Mouse (Mus musculus): ENCODE results near the gene Ccr10. TPM values are rescaled to one million over a fixed set of nuclear protein-coding genes. Genes with fewer than 3 reads are reported as not detected.
A peak's percentile ranks its signal among the peaks of the same experiment; 100 is the strongest.

Gene Ccr10
- polyA plus RNA-seq, 1 experiment from 2014 or later = 0.13 TPM

GRCm38 (mm10) chr11:101146377-101146776, 28.9 kb downstream of the Ccr10 start:
- DNase-seq (ENCODE audit: low spot score) (peak; percentile 60), ATAC-seq (ENCODE audit: insufficient number of reproducible peaks, low FRiP score, low TSS enrichment, low read depth) (no peak)
- no peaks in the 10 kb centered on the region for H3K36me3 ChIP-seq (ENCODE audit: control insufficient read depth, insufficient read depth, low read length)
- WGBS = 27% methylated on average over 10 of the region's 10 CpGs
- H3K4me3 ChIP-seq (ENCODE audit: low read depth, low read length) = no peak overlapping the region
- no peaks in the 10 kb centered on the region for H3K9me3 ChIP-seq (ENCODE audit: control insufficient read depth, low read length)
- peaks cover 16% of the 10 kb centered on the region for H3K4me1 ChIP-seq (ENCODE audit: control insufficient read depth, insufficient read depth, low read length)
- no peak overlapping the region for H3K4me2 ChIP-seq (ENCODE audit: low read depth, severe bottlenecking)
- no peaks in the 10 kb centered on the region for H3K27me3 ChIP-seq (ENCODE audit: control insufficient read depth, insufficient read depth, low read length)
- no peak overlapping the region for H3K9ac ChIP-seq (ENCODE audit: low read length)
- H3K27ac ChIP-seq (replicated peaks; ENCODE audit: low read depth, low read length) = no peak overlapping the region

- Histone ChIP-seq H3K9me3 (ENCODE audit: control insufficient read depth, low read length) (no peaks in the 10 kb centered on the region), H3K4me1 (ENCODE audit: control insufficient read depth, insufficient read depth, low read length) (0 out of 2 replicates have a peak, but pooled peaks cover 10% of the 10 kb centered on the region), H3K4me3 (ENCODE audit: low read depth, low read length) (peak overlapping the region; percentile 19), H3K27ac (replicated peaks; ENCODE audit: low read depth, low read length) (no peak overlapping the region), H3K4me2 (ENCODE audit: low read depth, severe bottlenecking) (peak overlapping the region; percentile 48), H3K9ac (ENCODE audit: low read length) (peak overlapping the region; percentile 23), H3K36me3 (ENCODE audit: control insufficient read depth, insufficient read depth, low read length) (no peaks in the 10 kb centered on the region), H3K27me3 (ENCODE audit: control insufficient read depth, insufficient read depth, low read length) (no peaks in the 10 kb centered on the region)
- WGBS = 23% methylated on average over 18 of the region's 19 CpGs
- ATAC-seq (ENCODE audit: insufficient number of reproducible peaks, low FRiP score, low TSS enrichment, low read depth) = no peak
- peak; percentile 71 for DNase-seq (ENCODE audit: low spot score)
These were observed 31.7 kb downstream of the Ccr10 start for GRCm38 (mm10) chr11:101143338-101144225.

- H3K4me3 ChIP-seq (ENCODE audit: low read depth, low read length) = no peak overlapping the region
- no peak overlapping the region for H3K27ac ChIP-seq (replicated peaks; ENCODE audit: low read depth, low read length)
- H3K4me1 ChIP-seq (ENCODE audit: control insufficient read depth, insufficient read depth, low read length) = 0 out of 2 replicates have a peak, but pooled peaks cover 10% of the 10 kb centered on the region
- ATAC-seq (ENCODE audit: insufficient number of reproducible peaks, low FRiP score, low TSS enrichment, low read depth) (no peak), DNase-seq (ENCODE audit: low spot score) (no peak)
- H3K36me3 ChIP-seq (ENCODE audit: control insufficient read depth, insufficient read depth, low read length) = no peaks in the 10 kb centered on the region
- 86% methylated on average over 10 of the region's 10 CpGs for WGBS
- no peak overlapping the region for H3K9ac ChIP-seq (ENCODE audit: low read length)
- H3K4me2 ChIP-seq (ENCODE audit: low read depth, severe bottlenecking) = no peak overlapping the region
- no peaks in the 10 kb centered on the region for H3K9me3 ChIP-seq (ENCODE audit: control insufficient read depth, low read length)
- H3K27me3 ChIP-seq (ENCODE audit: control insufficient read depth, insufficient read depth, low read length) = no peaks in the 10 kb centered on the region
These were observed 32.9 kb downstream of the Ccr10 start for GRCm38 (mm10) chr11:101142215-101142967.

- 0 out of 2 replicates have a peak, but pooled peaks cover 7% of the 10 kb centered on the region for H3K4me1 ChIP-seq (ENCODE audit: control insufficient read depth, insufficient read depth, low read length)
- H3K9ac ChIP-seq (ENCODE audit: low read length) = no peak overlapping the region
- no peaks in the 10 kb centered on the region for H3K36me3 ChIP-seq (ENCODE audit: control insufficient read depth, insufficient read depth, low read length)
- H3K9me3 ChIP-seq (ENCODE audit: control insufficient read depth, low read length) = no peaks in the 10 kb centered on the region
- no peak overlapping the region for H3K27ac ChIP-seq (replicated peaks; ENCODE audit: low read depth, low read length)
- no peak overlapping the region for H3K4me2 ChIP-seq (ENCODE audit: low read depth, severe bottlenecking)
- H3K4me3 ChIP-seq (ENCODE audit: low read depth, low read length) = no peak overlapping the region
- DNase-seq (ENCODE audit: low spot score) = no peak
- no peaks in the 10 kb centered on the region for H3K27me3 ChIP-seq (ENCODE audit: control insufficient read depth, insufficient read depth, low read length)
- ATAC-seq (ENCODE audit: insufficient number of reproducible peaks, low FRiP score, low TSS enrichment, low read depth) = no peak
- 81% methylated on average over 8 of the region's 8 CpGs for WGBS
These were observed 34.2 kb downstream of the Ccr10 start for GRCm38 (mm10) chr11:101141088-101141487.

- Histone ChIP-seq H3K9me3 (ENCODE audit: control insufficient read depth, low read length) (no peaks in the 10 kb centered on the region), H3K9ac (ENCODE audit: low read length) (peak overlapping the region; percentile 43), H3K36me3 (ENCODE audit: control insufficient read depth, insufficient read depth, low read length) (no peaks in the 10 kb centered on the region), H3K4me3 (ENCODE audit: low read depth, low read length) (peak overlapping the region; percentile 20; the same call in 1 of the 2 replicates), H3K27ac (replicated peaks; ENCODE audit: low read depth, low read length) (no peak overlapping the region), H3K4me1 (ENCODE audit: control insufficient read depth, insufficient read depth, low read length) (0 out of 2 replicates have a peak, but pooled peaks cover 7% of the 10 kb centered on the region), H3K27me3 (ENCODE audit: control insufficient read depth, insufficient read depth, low read length) (no peaks in the 10 kb centered on the region), H3K4me2 (ENCODE audit: low read depth, severe bottlenecking) (peak overlapping the region; percentile 40)
- WGBS = 37% methylated on average over 27 of the region's 27 CpGs
- peak; percentile 42 for DNase-seq (ENCODE audit: low spot score)
- ATAC-seq (ENCODE audit: insufficient number of reproducible peaks, low FRiP score, low TSS enrichment, low read depth) = no peak
These were observed 35.0 kb downstream of the Ccr10 start for GRCm38 (mm10) chr11:101140164-101140819.

GRCm38 (mm10) chr11:101138536-101139181, 36.6 kb downstream of the Ccr10 start:
- DNase-seq (ENCODE audit: low spot score) (peak; percentile 45), ATAC-seq (ENCODE audit: insufficient number of reproducible peaks, low FRiP score, low TSS enrichment, low read depth) (no peak)
- Histone ChIP-seq H3K9ac (ENCODE audit: low read length) (no peak overlapping the region), H3K27ac (replicated peaks; ENCODE audit: low read depth, low read length) (no peak overlapping the region), H3K36me3 (ENCODE audit: control insufficient read depth, insufficient read depth, low read length) (no peaks in the 10 kb centered on the region), H3K27me3 (ENCODE audit: control insufficient read depth, insufficient read depth, low read length) (no peaks in the 10 kb centered on the region), H3K9me3 (ENCODE audit: control insufficient read depth, low read length) (no peaks in the 10 kb centered on the region), H3K4me1 (ENCODE audit: control insufficient read depth, insufficient read depth, low read length) (0 out of 2 replicates have a peak, but pooled peaks cover 3% of the 10 kb centered on the region), H3K4me2 (ENCODE audit: low read depth, severe bottlenecking) (peak overlapping the region; percentile 22; the same call in 1 of the 2 replicates), H3K4me3 (ENCODE audit: low read depth, low read length) (no peak overlapping the region)
- WGBS = 19% methylated on average over 15 of the region's 15 CpGs

GRCm38 (mm10) chr11:101137000-101137399, 38.2 kb downstream of the Ccr10 start:
- H3K9ac ChIP-seq (ENCODE audit: low read length) = no peak overlapping the region
- WGBS = 78% methylated on average over 7 of the region's 7 CpGs
- 0 out of 2 replicates have a peak, but pooled peaks cover 2% of the 10 kb centered on the region for H3K4me1 ChIP-seq (ENCODE audit: control insufficient read depth, insufficient read depth, low read length)
- no peaks in the 10 kb centered on the region for H3K36me3 ChIP-seq (ENCODE audit: control insufficient read depth, insufficient read depth, low read length)
- no peak overlapping the region for H3K4me3 ChIP-seq (ENCODE audit: low read depth, low read length)
- H3K27ac ChIP-seq (replicated peaks; ENCODE audit: low read depth, low read length) = no peak overlapping the region
- no peaks in the 10 kb centered on the region for H3K9me3 ChIP-seq (ENCODE audit: control insufficient read depth, low read length)
- ATAC-seq (ENCODE audit: insufficient number of reproducible peaks, low FRiP score, low TSS enrichment, low read depth) (no peak), DNase-seq (ENCODE audit: low spot score) (no peak)
- no peak overlapping the region for H3K4me2 ChIP-seq (ENCODE audit: low read depth, severe bottlenecking)
- H3K27me3 ChIP-seq (ENCODE audit: control insufficient read depth, insufficient read depth, low read length) = no peaks in the 10 kb centered on the region
